Mouse (Mus musculus) C2C12 (cell line): ENCODE measurements around the gene E130116L18Rik.

Source experiments
- CTCF ChIP-seq: IDR thresholded peaks from one replicate; pipeline ENCODE4 v1.5.1; 2011; ENCODE audit not compliant: control insufficient read depth, insufficient read depth, insufficient read length
- MAX ChIP-seq: IDR thresholded peaks from one replicate; pipeline ENCODE4 v1.6.1; 2011; ENCODE audit warnings: mild to moderate bottlenecking, control low read depth

DNA sequence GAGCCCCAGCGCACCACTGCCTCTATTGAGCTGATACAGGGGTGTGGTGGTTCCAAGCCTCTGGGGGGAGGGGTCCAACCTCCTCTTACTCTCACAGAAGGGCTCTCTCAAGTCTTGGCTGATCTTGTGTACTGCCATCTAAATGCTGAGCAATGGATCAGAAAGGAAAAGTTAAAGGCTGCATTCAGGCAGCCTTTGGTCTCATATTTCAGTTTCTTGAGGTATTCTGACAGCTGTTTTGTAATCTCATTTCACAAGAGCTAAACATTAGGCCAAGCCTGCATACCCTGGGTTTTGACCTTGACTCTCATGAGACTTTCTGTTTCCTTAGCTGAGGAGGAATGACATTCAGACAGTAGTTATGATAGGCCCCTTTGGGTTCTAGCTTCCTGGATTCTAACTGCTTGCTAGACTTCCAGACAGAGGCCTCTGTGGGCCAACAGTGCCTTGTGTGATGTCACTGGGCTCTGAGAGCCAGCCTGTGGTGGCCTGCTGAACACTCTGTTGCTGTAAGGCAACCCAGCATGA is 41.9 kb downstream of the E130116L18Rik start, which contains the start of gene Galntl5:
- TF ChIP-seq CTCF, result no peak
- TF ChIP-seq MAX, result no peak
